Mouse (Mus musculus): ENCODE measurements around the gene Kat2a. TPM values are rescaled to one million over a fixed set of nuclear protein-coding genes. Genes with fewer than 3 reads are reported as not detected.
A peak's percentile ranks its signal among the peaks of the same experiment; 100 is the strongest.

The Kat2a gene
- polyA plus RNA-seq, 1 experiment, result 56.4 TPM

GRCm38 (mm10) chr11:100714948-100715347 is 2.7 kb upstream of the Kat2a start:
- no peaks in the 10 kb centered on the region for H3K27me3 ChIP-seq (ENCODE audit: control insufficient read depth, insufficient read depth, low read length)
- H3K4me3 ChIP-seq (ENCODE audit: control insufficient read depth, insufficient read depth, low read length), result no peak overlapping the region
- DNase-seq, result no peak
- WGBS, result 96% methylated on average over 6 of the region's 6 CpGs
- H3K36me3 ChIP-seq (ENCODE audit: control insufficient read depth, insufficient read depth, low read length), result peaks cover 39% of the 10 kb centered on the region
- peaks cover 25% of the 10 kb centered on the region for H3K4me1 ChIP-seq (replicated peaks; ENCODE audit: control insufficient read depth, insufficient read depth, low read length)
- no peak overlapping the region for H3K27ac ChIP-seq (ENCODE audit: control insufficient read depth, insufficient read depth, low read length)
- TF ChIP-seq CTCF (IDR thresholded peaks at IDR 0.05; ENCODE audit: borderline replicate concordance, control insufficient read depth, extremely low read depth, insufficient read depth, low read length, poor library complexity) (no peak), POLR2A (IDR thresholded peaks at IDR 0.05; ENCODE audit: control insufficient read depth, extremely low read depth, insufficient read depth, low read length, poor library complexity) (no peak)

DNA sequence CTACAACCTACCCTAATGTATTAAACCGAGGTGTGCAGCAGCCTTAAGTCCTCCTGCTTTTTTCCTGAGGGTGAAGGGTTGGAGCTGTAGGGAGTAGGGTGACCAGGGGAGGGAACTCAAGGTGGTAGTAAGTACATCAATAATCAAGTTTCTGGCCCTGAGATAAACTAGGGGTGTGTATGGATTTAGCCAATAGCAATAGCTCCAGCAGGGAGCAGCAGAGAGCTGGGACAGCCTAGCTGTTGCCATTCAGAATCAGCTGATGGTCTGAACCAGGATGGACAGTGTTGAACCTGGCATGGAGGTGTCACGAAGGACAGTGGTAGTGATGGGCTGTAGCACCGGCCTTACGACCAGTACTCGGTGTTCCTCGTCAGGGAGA is 2.3 kb upstream of the Kat2a start:
- H3K27me3 ChIP-seq (ENCODE audit: control insufficient read depth, insufficient read depth, low read length), result no peaks in the 10 kb centered on the region
- peak; percentile 75 for DNase-seq
- H3K36me3 ChIP-seq (ENCODE audit: control insufficient read depth, insufficient read depth, low read length), result peaks cover 35% of the 10 kb centered on the region
- no peak overlapping the region for H3K4me3 ChIP-seq (ENCODE audit: control insufficient read depth, insufficient read depth, low read length)
- peaks cover 22% of the 10 kb centered on the region for H3K4me1 ChIP-seq (replicated peaks; ENCODE audit: control insufficient read depth, insufficient read depth, low read length)
- peak overlapping the region; percentile 62; the same call in 1 of the 2 replicates for H3K27ac ChIP-seq (ENCODE audit: control insufficient read depth, insufficient read depth, low read length)
- WGBS, result 72% methylated on average over 6 of the region's 6 CpGs
- no peak for TF ChIP-seq POLR2A (IDR thresholded peaks at IDR 0.05; ENCODE audit: control insufficient read depth, extremely low read depth, insufficient read depth, low read length, poor library complexity)
- TF ChIP-seq CTCF (IDR thresholded peaks at IDR 0.05; ENCODE audit: borderline replicate concordance, control insufficient read depth, extremely low read depth, insufficient read depth, low read length, poor library complexity), result peak; percentile 37; the same call in 1 of the 2 replicates

DNA sequence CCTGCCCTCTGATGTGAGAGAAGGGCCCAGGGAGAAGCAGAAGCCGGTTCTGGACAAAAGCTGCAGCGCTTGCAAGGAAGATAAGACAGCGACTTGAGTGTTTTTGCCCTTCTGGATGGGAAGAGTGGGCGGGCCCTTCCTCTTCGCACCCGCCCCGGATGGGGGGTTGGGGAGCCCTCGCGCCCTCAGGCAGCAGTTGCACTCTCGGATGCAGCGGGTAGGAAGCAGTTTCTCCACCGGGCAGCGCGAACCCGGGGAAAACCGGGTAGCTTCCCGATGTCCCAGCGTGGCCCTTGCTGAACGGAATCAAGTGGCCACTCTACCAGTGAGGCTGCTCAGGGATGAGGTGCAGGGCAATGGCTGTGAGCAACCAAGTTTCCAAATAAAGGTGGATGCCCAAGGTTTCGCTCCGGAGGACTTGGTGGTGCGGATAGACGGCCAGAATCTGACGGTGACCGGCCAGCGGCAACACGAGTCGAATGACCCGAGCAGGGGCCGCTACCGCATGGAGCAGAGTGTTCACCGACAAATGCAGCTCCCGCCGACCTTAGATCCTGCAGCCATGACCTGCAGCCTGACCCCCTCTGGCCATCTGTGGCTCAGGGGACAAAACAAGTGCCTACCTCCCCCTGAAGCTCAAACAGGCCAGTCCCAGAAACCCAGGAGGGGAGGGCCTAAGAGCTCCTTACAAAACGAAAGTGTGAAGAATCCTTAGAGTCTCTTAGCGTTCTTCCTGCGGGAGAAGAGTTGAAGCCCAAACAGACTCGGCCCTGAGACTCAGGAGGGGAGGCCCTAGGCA is 1.7 kb upstream of the Kat2a start, which contains the start of gene Hspb9:
TSS of gene Hspb9 (plus strand) at position 116 of the 799 bp plus-strand sequence.
- peak within 1 kb of the TSS; percentile 62 for H3K27ac ChIP-seq (ENCODE audit: control insufficient read depth, insufficient read depth, low read length)
- no peak for TF ChIP-seq CTCF (IDR thresholded peaks at IDR 0.05; ENCODE audit: borderline replicate concordance, control insufficient read depth, extremely low read depth, insufficient read depth, low read length, poor library complexity)
- TF ChIP-seq POLR2A (IDR thresholded peaks at IDR 0.05; ENCODE audit: control insufficient read depth, extremely low read depth, insufficient read depth, low read length, poor library complexity), result peak; percentile 48; the same call in 1 of the 2 replicates
- H3K27me3 ChIP-seq (ENCODE audit: control insufficient read depth, insufficient read depth, low read length), result no peaks in the 10 kb centered on the region
- H3K4me3 ChIP-seq (ENCODE audit: control insufficient read depth, insufficient read depth, low read length), result peak within 1 kb of the TSS; percentile 66
- peak; percentile 90 for DNase-seq
- peaks cover 22% of the 10 kb centered on the region for H3K4me1 ChIP-seq (replicated peaks; ENCODE audit: control insufficient read depth, insufficient read depth, low read length)
- H3K36me3 ChIP-seq (ENCODE audit: control insufficient read depth, insufficient read depth, low read length), result peaks cover 29% of the 10 kb centered on the region
- WGBS, result 3% methylated on average over 38 of the region's 38 CpGs

DNA sequence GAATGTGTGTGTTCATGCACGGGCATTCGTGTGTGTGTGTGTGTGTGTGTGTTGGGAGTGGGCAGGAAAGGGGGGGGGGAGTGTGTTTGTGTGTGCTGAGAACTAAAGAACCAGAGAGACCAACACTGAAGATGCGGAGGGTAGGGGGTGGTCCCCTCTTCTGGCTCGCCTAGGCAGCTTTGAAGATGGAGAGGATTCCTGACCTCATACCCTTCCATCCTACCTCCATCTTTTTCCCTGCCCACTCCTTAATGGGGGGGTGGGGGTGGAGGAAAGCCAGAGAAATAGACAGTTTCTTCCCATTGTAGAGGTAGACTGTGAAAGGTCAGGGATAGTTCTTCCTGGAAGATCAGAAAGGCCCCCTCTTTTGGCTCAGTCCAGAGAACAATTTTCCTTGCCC is 909 bp upstream of the Kat2a start:
- TF ChIP-seq POLR2A (IDR thresholded peaks at IDR 0.05; ENCODE audit: control insufficient read depth, extremely low read depth, insufficient read depth, low read length, poor library complexity), result no peak
- H3K4me1 ChIP-seq (replicated peaks; ENCODE audit: control insufficient read depth, insufficient read depth, low read length), result peaks cover 22% of the 10 kb centered on the region
- peak overlapping the region; percentile 66 for H3K4me3 ChIP-seq (ENCODE audit: control insufficient read depth, insufficient read depth, low read length)
- no peak for DNase-seq
- peaks cover 24% of the 10 kb centered on the region for H3K36me3 ChIP-seq (ENCODE audit: control insufficient read depth, insufficient read depth, low read length)
- 53% methylated on average over 4 of the region's 4 CpGs for WGBS
- H3K27ac ChIP-seq (ENCODE audit: control insufficient read depth, insufficient read depth, low read length), result peak overlapping the region; percentile 62
- no peaks in the 10 kb centered on the region for H3K27me3 ChIP-seq (ENCODE audit: control insufficient read depth, insufficient read depth, low read length)

GRCm38 (mm10) chr11:100710977-100711376 is 1.3 kb downstream of the Kat2a start:
- WGBS, result 96% methylated on average over 4 of the region's 4 CpGs
- Histone ChIP-seq H3K27ac (ENCODE audit: control insufficient read depth, insufficient read depth, low read length) (no peak overlapping the region), H3K27me3 (ENCODE audit: control insufficient read depth, insufficient read depth, low read length) (no peaks in the 10 kb centered on the region), H3K4me1 (replicated peaks; ENCODE audit: control insufficient read depth, insufficient read depth, low read length) (peaks cover 22% of the 10 kb centered on the region), H3K4me3 (ENCODE audit: control insufficient read depth, insufficient read depth, low read length) (no peak overlapping the region), H3K36me3 (ENCODE audit: control insufficient read depth, insufficient read depth, low read length) (peaks cover 9% of the 10 kb centered on the region; the same call in 1 of the 2 replicates)
- TF ChIP-seq POLR2A (IDR thresholded peaks at IDR 0.05; ENCODE audit: control insufficient read depth, extremely low read depth, insufficient read depth, low read length, poor library complexity) (no peak), CTCF (IDR thresholded peaks at IDR 0.05; ENCODE audit: borderline replicate concordance, control insufficient read depth, extremely low read depth, insufficient read depth, low read length, poor library complexity) (no peak)
- DNase-seq, result no peak

DNA sequence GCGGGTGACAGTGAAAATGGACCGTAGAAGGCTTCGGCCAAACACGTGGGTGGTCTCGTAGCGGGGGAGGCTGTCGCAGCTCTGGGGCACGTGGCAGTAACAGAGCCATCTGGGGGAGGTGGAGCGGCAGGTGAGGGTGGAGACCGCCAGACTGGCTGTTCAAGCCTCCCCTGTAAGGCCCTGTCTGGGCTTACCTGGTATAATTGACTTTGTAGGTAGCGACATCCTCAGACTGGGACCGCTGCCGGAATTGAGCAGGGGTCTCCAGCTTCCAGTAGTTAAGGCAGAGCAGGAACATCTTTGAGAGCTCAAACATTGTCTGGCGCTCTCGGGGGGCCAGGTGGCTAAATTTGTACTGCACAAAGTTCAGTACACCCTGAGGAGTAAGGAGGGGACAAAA is 1.7 kb downstream of the Kat2a start:
- H3K4me1 ChIP-seq (replicated peaks; ENCODE audit: control insufficient read depth, insufficient read depth, low read length), result peaks cover 22% of the 10 kb centered on the region
- H3K27ac ChIP-seq (ENCODE audit: control insufficient read depth, insufficient read depth, low read length), result no peak overlapping the region
- H3K27me3 ChIP-seq (ENCODE audit: control insufficient read depth, insufficient read depth, low read length), result no peaks in the 10 kb centered on the region
- H3K36me3 ChIP-seq (ENCODE audit: control insufficient read depth, insufficient read depth, low read length), result peaks cover 5% of the 10 kb centered on the region; the same call in 1 of the 2 replicates
- WGBS, result 96% methylated on average over 15 of the region's 15 CpGs
- no peak for TF ChIP-seq POLR2A (IDR thresholded peaks at IDR 0.05; ENCODE audit: control insufficient read depth, extremely low read depth, insufficient read depth, low read length, poor library complexity)
- no peak for TF ChIP-seq CTCF (IDR thresholded peaks at IDR 0.05; ENCODE audit: borderline replicate concordance, control insufficient read depth, extremely low read depth, insufficient read depth, low read length, poor library complexity)
- no peak overlapping the region for H3K4me3 ChIP-seq (ENCODE audit: control insufficient read depth, insufficient read depth, low read length)
- DNase-seq, result no peak

Data from thymus, adult 2 months (tissue).